8 mouse cellular contexts compared by ENCODE assay signal in genomic region chr6:124782436-124782835, GRCm38 (mm10). TPM values are rescaled to one million over a fixed set of nuclear protein-coding genes. Genes with fewer than 3 reads are reported as not detected.
DNase-seq lines count a peak whose midpoint lies in the region; ATAC-seq and TF ChIP-seq lines count a peak whose summit lies in the region.

No protein-coding gene starts in this region.

- no peak overlapping the region for H3K4me2 ChIP-seq in midbrain, postnatal 0 days (ENCODE audit: low read depth, low read length, poor library complexity, severe bottlenecking)
- peak overlapping the region; percentile 27; the same call in 1 of the 2 replicates for H3K4me2 ChIP-seq in hindbrain, embryonic 12.5 days (replicated peaks)
- H3K4me2 ChIP-seq in lung, embryonic 15.5 days = peak overlapping the region; percentile 36
- H3K4me2 ChIP-seq in stomach, postnatal 0 days (replicated peaks; ENCODE audit: low read depth) = peak overlapping the region; percentile 33

- no peak for TF ChIP-seq CTCF in midbrain, postnatal 0 days (IDR thresholded peaks at IDR 0.05)
- TF ChIP-seq CTCF in stomach, postnatal 0 days (IDR thresholded peaks at IDR 0.05; ENCODE audit: low read depth) = no peak

- ATAC-seq in midbrain, postnatal 0 days (ENCODE audit: low FRiP score) = no peak
- no peak for ATAC-seq in hindbrain, embryonic 12.5 days (ENCODE audit: low FRiP score)
- ATAC-seq in lung, embryonic 15.5 days (ENCODE audit: borderline replicate concordance, extremely low read depth, low FRiP score, low TSS enrichment) = peak; percentile 50; the same call in 1 of the 2 replicates
- peak; percentile 22; the same call in 1 of the 2 replicates for ATAC-seq in stomach, postnatal 0 days (ENCODE audit: low FRiP score, low TSS enrichment)
- no peak for ATAC-seq in erythroblast, adult 5-6 weeks (replicated peaks; ENCODE audit: low FRiP score, poor library complexity, severe bottlenecking)

- peak overlapping the region; percentile 64; the same call in 1 of the 2 replicates for H3K27ac ChIP-seq in midbrain, embryonic 10.5 days (replicated peaks)
- no peak overlapping the region for H3K27ac ChIP-seq in midbrain, postnatal 0 days (ENCODE audit: low read depth, low read length)
- H3K27ac ChIP-seq in hindbrain, embryonic 12.5 days = no peak overlapping the region
- H3K27ac ChIP-seq in lung, embryonic 15.5 days = no peak overlapping the region
- no peak overlapping the region for H3K27ac ChIP-seq in stomach, postnatal 0 days (replicated peaks)

- no peak overlapping the region for H3K9ac ChIP-seq in midbrain, postnatal 0 days (replicated peaks; ENCODE audit: low read length, poor library complexity, severe bottlenecking)
- H3K9ac ChIP-seq in hindbrain, embryonic 12.5 days = no peak overlapping the region
- H3K9ac ChIP-seq in lung, embryonic 15.5 days = no peak overlapping the region
- H3K9ac ChIP-seq in stomach, postnatal 0 days (ENCODE audit: low read length) = no peak overlapping the region; the same call in 1 of the 2 replicates

- peaks cover 30% of the 10 kb centered on the region for H3K4me1 ChIP-seq in midbrain, embryonic 10.5 days
- H3K4me1 ChIP-seq in midbrain, postnatal 0 days (ENCODE audit: insufficient read depth, low read length) = no peaks in the 10 kb centered on the region; the same call in 1 of the 2 replicates
- H3K4me1 ChIP-seq in hindbrain, embryonic 12.5 days = peaks cover 20% of the 10 kb centered on the region
- peaks cover 17% of the 10 kb centered on the region for H3K4me1 ChIP-seq in lung, embryonic 15.5 days
- H3K4me1 ChIP-seq in stomach, postnatal 0 days (replicated peaks; ENCODE audit: control insufficient read depth, insufficient read depth) = no peaks in the 10 kb centered on the region

- WGBS in midbrain, embryonic 10.5 days = 25% methylated on average over 6 of the region's 6 CpGs
- 23% methylated on average over 6 of the region's 6 CpGs for WGBS in midbrain, postnatal 0 days
- WGBS in hindbrain, embryonic 12.5 days = 25% methylated on average over 6 of the region's 6 CpGs
- WGBS in lung, embryonic 15.5 days = 20% methylated on average over 6 of the region's 6 CpGs
- 16% methylated on average over 6 of the region's 6 CpGs for WGBS in stomach, postnatal 0 days

- no peaks in the 10 kb centered on the region for H3K36me3 ChIP-seq in midbrain, embryonic 10.5 days
- H3K36me3 ChIP-seq in midbrain, postnatal 0 days (ENCODE audit: insufficient read depth, low read length) = no peaks in the 10 kb centered on the region
- no peaks in the 10 kb centered on the region for H3K36me3 ChIP-seq in hindbrain, embryonic 12.5 days
- no peaks in the 10 kb centered on the region for H3K36me3 ChIP-seq in lung, embryonic 15.5 days
- no peaks in the 10 kb centered on the region for H3K36me3 ChIP-seq in stomach, postnatal 0 days (ENCODE audit: control insufficient read depth, insufficient read depth, low read length)

- peaks cover 24% of the 10 kb centered on the region for H3K27me3 ChIP-seq in midbrain, embryonic 10.5 days (ENCODE audit: low read depth, poor library complexity, severe bottlenecking)
- 0 out of 2 replicates have a peak, but pooled peaks cover 4% of the 10 kb centered on the region for H3K27me3 ChIP-seq in midbrain, postnatal 0 days (ENCODE audit: insufficient read depth, low read length)
- H3K27me3 ChIP-seq in hindbrain, embryonic 12.5 days = peaks cover 20% of the 10 kb centered on the region
- peaks cover 12% of the 10 kb centered on the region for H3K27me3 ChIP-seq in lung, embryonic 15.5 days
- no peaks in the 10 kb centered on the region; the same call in 1 of the 2 replicates for H3K27me3 ChIP-seq in stomach, postnatal 0 days (ENCODE audit: control insufficient read depth, insufficient read depth, low read length)

- H3K9me3 ChIP-seq in midbrain, embryonic 10.5 days (replicated peaks) = no peaks in the 10 kb centered on the region
- no peaks in the 10 kb centered on the region for H3K9me3 ChIP-seq in midbrain, postnatal 0 days (ENCODE audit: low read length)
- H3K9me3 ChIP-seq in hindbrain, embryonic 12.5 days (replicated peaks) = no peaks in the 10 kb centered on the region
- no peaks in the 10 kb centered on the region for H3K9me3 ChIP-seq in lung, embryonic 15.5 days
- no peaks in the 10 kb centered on the region for H3K9me3 ChIP-seq in stomach, postnatal 0 days (ENCODE audit: control insufficient read depth, low read length)

- peak; percentile 51 for DNase-seq in midbrain, embryonic 10.5 days (ENCODE audit: low spot score)
- DNase-seq in midbrain, postnatal 0 days (ENCODE audit: low spot score) = no peak
- DNase-seq in embryo, embryonic 10 days (ENCODE audit: low spot score) = peak; percentile 68
- no peak for DNase-seq in stomach, postnatal 0 days (ENCODE audit: low spot score)
- no peak for DNase-seq in right cerebral cortex, postnatal 25 days

- no peak overlapping the region for H3K4me3 ChIP-seq in midbrain, embryonic 10.5 days
- H3K4me3 ChIP-seq in midbrain, postnatal 0 days (ENCODE audit: low read depth, low read length) = no peak overlapping the region
- no peak overlapping the region for H3K4me3 ChIP-seq in hindbrain, embryonic 12.5 days
- peak overlapping the region; percentile 27 for H3K4me3 ChIP-seq in lung, embryonic 15.5 days
- peak overlapping the region; percentile 8; the same call in 1 of the 2 replicates for H3K4me3 ChIP-seq in stomach, postnatal 0 days (ENCODE audit: low read depth, low read length)

- no peak for TF ChIP-seq EP300 in stomach, postnatal 0 days (optimal IDR thresholded peaks at IDR 0.05)

RNA-seq across cellular contexts. Expression of gene Lrrc23, which starts 2.9 kb away (rescaled TPM):
- polyA plus RNA-seq in midbrain, embryonic 10.5 days (2016; fragmentation: Nextera tagmentation; extraction: Ambion mirVana) = 1.3 and 1.4 TPM in 2 replicates
- 12.7 and 12.8 TPM in 2 replicates for total RNA-seq in midbrain, postnatal 0 days (2014; rRNA removed)
- polyA plus RNA-seq in midbrain, postnatal 0 days (2015; fragmentation: Nextera tagmentation; extraction: Ambion mirVana) = 6.1 and 9.0 TPM in 2 replicates
- 3.9 and 5.2 TPM in 2 replicates for polyA plus RNA-seq in hindbrain, embryonic 12.5 days (2016; fragmentation: Nextera tagmentation; extraction: Ambion mirVana)
- polyA plus RNA-seq in lung, embryonic 15.5 days (2015; fragmentation: Nextera tagmentation; extraction: Ambion mirVana) = 11.7 and 13.7 TPM in 2 replicates
- polyA plus RNA-seq in stomach, postnatal 0 days (2015; fragmentation: Nextera tagmentation; extraction: Ambion mirVana) = 0.19 and 0.28 TPM in 2 replicates
- total RNA-seq in erythroblast, adult 5-6 weeks (2015; ENCODE audit: low replicate concordance) = not detected in 2 replicates
- total RNA-seq in erythroblast, adult 5-6 weeks (2017; ENCODE audit: low replicate concordance) = not detected in 2 replicates

RNA-seq across cellular contexts. Expression of gene Eno2, which starts 13.0 kb away (rescaled TPM):
- polyA plus RNA-seq in midbrain, embryonic 10.5 days (2016; fragmentation: Nextera tagmentation; extraction: Ambion mirVana) = 4.6 and 6.5 TPM in 2 replicates
- total RNA-seq in midbrain, postnatal 0 days (2014; rRNA removed) = 221 and 267 TPM in 2 replicates
- 175 and 189 TPM in 2 replicates for polyA plus RNA-seq in midbrain, postnatal 0 days (2015; fragmentation: Nextera tagmentation; extraction: Ambion mirVana)
- 18.7 and 19.6 TPM in 2 replicates for polyA plus RNA-seq in hindbrain, embryonic 12.5 days (2016; fragmentation: Nextera tagmentation; extraction: Ambion mirVana)
- 2.1 and 3.4 TPM in 2 replicates for polyA plus RNA-seq in lung, embryonic 15.5 days (2015; fragmentation: Nextera tagmentation; extraction: Ambion mirVana)
- polyA plus RNA-seq in stomach, postnatal 0 days (2015; fragmentation: Nextera tagmentation; extraction: Ambion mirVana) = 4.3 and 5.1 TPM in 2 replicates
- not detected in 2 replicates for total RNA-seq in erythroblast, adult 5-6 weeks (2015; ENCODE audit: low replicate concordance)
- total RNA-seq in erythroblast, adult 5-6 weeks (2017; ENCODE audit: low replicate concordance) = not detected in 2 replicates

RNA-seq across cellular contexts. Expression of gene Spsb2, which starts 26.0 kb away (rescaled TPM):
- polyA plus RNA-seq in midbrain, embryonic 10.5 days (2016; fragmentation: Nextera tagmentation; extraction: Ambion mirVana) = 8.8 and 10.0 TPM in 2 replicates
- 5.9 and 9.3 TPM in 2 replicates for total RNA-seq in midbrain, postnatal 0 days (2014; rRNA removed)
- polyA plus RNA-seq in midbrain, postnatal 0 days (2015; fragmentation: Nextera tagmentation; extraction: Ambion mirVana) = 10.2 and 10.9 TPM in 2 replicates
- polyA plus RNA-seq in hindbrain, embryonic 12.5 days (2016; fragmentation: Nextera tagmentation; extraction: Ambion mirVana) = 8.7 and 9.2 TPM in 2 replicates
- polyA plus RNA-seq in lung, embryonic 15.5 days (2015; fragmentation: Nextera tagmentation; extraction: Ambion mirVana) = 11.6 and 12.7 TPM in 2 replicates
- 18.8 and 18.9 TPM in 2 replicates for polyA plus RNA-seq in stomach, postnatal 0 days (2015; fragmentation: Nextera tagmentation; extraction: Ambion mirVana)
- total RNA-seq in erythroblast, adult 5-6 weeks (2015; ENCODE audit: low replicate concordance) = 0.58 TPM in 1 of 2 replicates, not detected in the other
- 2.6 and 4.3 TPM in 2 replicates for total RNA-seq in erythroblast, adult 5-6 weeks (2017; ENCODE audit: low replicate concordance)

RNA-seq across cellular contexts. Expression of gene Atn1, which starts 26.1 kb away (rescaled TPM):
- polyA plus RNA-seq in midbrain, embryonic 10.5 days (2016; fragmentation: Nextera tagmentation; extraction: Ambion mirVana) = 10.2 and 10.5 TPM in 2 replicates
- 30.7 and 38.0 TPM in 2 replicates for total RNA-seq in midbrain, postnatal 0 days (2014; rRNA removed)
- 25.5 and 30.4 TPM in 2 replicates for polyA plus RNA-seq in midbrain, postnatal 0 days (2015; fragmentation: Nextera tagmentation; extraction: Ambion mirVana)
- 20.3 and 20.6 TPM in 2 replicates for polyA plus RNA-seq in hindbrain, embryonic 12.5 days (2016; fragmentation: Nextera tagmentation; extraction: Ambion mirVana)
- polyA plus RNA-seq in lung, embryonic 15.5 days (2015; fragmentation: Nextera tagmentation; extraction: Ambion mirVana) = 15.6 and 16.1 TPM in 2 replicates
- 6.6 and 6.9 TPM in 2 replicates for polyA plus RNA-seq in stomach, postnatal 0 days (2015; fragmentation: Nextera tagmentation; extraction: Ambion mirVana)
- 10.0 and 11.7 TPM in 2 replicates for total RNA-seq in erythroblast, adult 5-6 weeks (2015; ENCODE audit: low replicate concordance)
- 0.94 and 2.0 TPM in 2 replicates for total RNA-seq in erythroblast, adult 5-6 weeks (2017; ENCODE audit: low replicate concordance)

RNA-seq across cellular contexts. Expression of gene Gm45234, which starts 26.6 kb away (rescaled TPM):
- not detected in 2 replicates for polyA plus RNA-seq in midbrain, embryonic 10.5 days (2016; fragmentation: Nextera tagmentation; extraction: Ambion mirVana)
- total RNA-seq in midbrain, postnatal 0 days (2014; rRNA removed) = not detected in 2 replicates
- not detected in 2 replicates for polyA plus RNA-seq in midbrain, postnatal 0 days (2015; fragmentation: Nextera tagmentation; extraction: Ambion mirVana)
- polyA plus RNA-seq in hindbrain, embryonic 12.5 days (2016; fragmentation: Nextera tagmentation; extraction: Ambion mirVana) = not detected in 2 replicates
- not detected in 2 replicates for polyA plus RNA-seq in lung, embryonic 15.5 days (2015; fragmentation: Nextera tagmentation; extraction: Ambion mirVana)
- not detected in 2 replicates for polyA plus RNA-seq in stomach, postnatal 0 days (2015; fragmentation: Nextera tagmentation; extraction: Ambion mirVana)
- total RNA-seq in erythroblast, adult 5-6 weeks (2015; ENCODE audit: low replicate concordance) = not detected in 2 replicates
- total RNA-seq in erythroblast, adult 5-6 weeks (2017; ENCODE audit: low replicate concordance) = 0.56 TPM in 1 of 2 replicates, not detected in the other

Comparison
In these comparisons a context has a peak if more than half of its experiments do, and no peak if none do; other contexts are left out.
1. DNase-seq: peak in midbrain, embryonic 10.5 days (single experiment) and embryo, embryonic 10 days (single experiment); none in midbrain, postnatal 0 days (single experiment), stomach, postnatal 0 days (single experiment) and right cerebral cortex, postnatal 25 days (single experiment).
2. H3K4me3 ChIP-seq: peak in lung, embryonic 15.5 days (single experiment) and stomach, postnatal 0 days (single experiment); none in midbrain, embryonic 10.5 days (single experiment), midbrain, postnatal 0 days (single experiment) and hindbrain, embryonic 12.5 days (single experiment).
3. ATAC-seq: peak in lung, embryonic 15.5 days (single experiment) and stomach, postnatal 0 days (single experiment); none in midbrain, postnatal 0 days (single experiment), hindbrain, embryonic 12.5 days (single experiment) and erythroblast, adult 5-6 weeks (single experiment).